Mouse (Mus musculus) liver, embryonic 14.5 days (tissue): ENCODE results near the gene Pdcl2.

Source experiments
- CTCF ChIP-seq: IDR thresholded peaks from 2 replicates; pipeline ENCODE4 v1.5.1; 2016; ENCODE audit warnings: antibody characterized with exemption, low read depth, control low read depth
- EP300 ChIP-seq: IDR thresholded peaks from 2 replicates; pipeline ENCODE4 v1.6.1; 2016; ENCODE audit warnings: antibody characterized with exemption, low read depth

GRCm38 (mm10) chr5:76337100-76337499 is 6.1 kb upstream of the Pdcl2 start:
- TF ChIP-seq CTCF (no peak), EP300 (no peak)
